Mouse (Mus musculus) CH12F3 (cell line): Measurements from ENCODE around the gene Rab35.

Experiments used
- in situ Hi-C: fragments of 300-500 bp; cut with MboI; formaldehyde crosslinking; loops from 2 replicates; pipeline ENCODE4 v1.14.3; 2020; ENCODE audit warnings: low sequenced_read_pairs

Gene Rab35

DNA sequence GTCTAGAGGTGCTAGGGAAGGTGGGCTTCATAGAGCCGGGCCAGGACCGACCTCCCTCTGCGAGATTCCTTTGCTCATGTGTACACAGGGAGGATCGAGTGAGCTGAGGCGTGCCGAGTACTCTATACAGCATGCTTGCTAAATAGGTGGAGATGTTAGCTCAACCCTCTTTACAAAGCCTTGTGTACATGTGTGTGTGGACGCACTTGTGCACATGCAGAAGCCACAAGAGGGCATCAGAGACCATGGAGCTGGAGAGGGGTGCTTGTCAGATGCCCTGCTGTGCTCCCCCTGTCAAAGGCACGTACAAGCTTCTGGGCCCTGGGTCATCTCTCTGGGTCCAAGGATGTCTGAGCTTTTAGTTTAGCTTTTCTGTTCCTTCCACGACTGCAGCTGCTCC, 12.5 kb downstream of the Rab35 start:
- in situ Hi-C loops = no loop called here

GRCm38 (mm10) chr5:115648876-115649275, 17.2 kb downstream of the Rab35 start:
- in situ Hi-C loops = no loop called here

DNA sequence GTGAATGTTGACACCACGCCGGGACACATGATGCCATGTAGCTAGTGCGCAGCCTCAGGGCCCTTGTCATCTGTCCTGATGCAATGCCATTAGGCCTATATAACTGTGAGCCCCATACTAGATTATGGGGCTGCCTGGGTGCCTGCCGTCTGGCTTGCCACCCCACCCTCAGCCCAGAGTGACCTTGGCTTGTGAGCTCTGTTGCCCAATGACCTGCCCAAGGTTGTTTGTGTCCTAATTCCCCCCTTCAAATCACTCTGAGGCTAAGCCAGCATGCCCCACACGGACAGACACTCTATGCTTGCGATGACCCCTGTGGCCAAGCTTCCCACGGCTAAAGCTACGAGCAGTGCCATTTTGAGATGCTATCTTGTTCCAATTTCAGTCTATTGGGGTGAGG, 18.0 kb downstream of the Rab35 start:
- in situ Hi-C loops = no loop called here

DNA sequence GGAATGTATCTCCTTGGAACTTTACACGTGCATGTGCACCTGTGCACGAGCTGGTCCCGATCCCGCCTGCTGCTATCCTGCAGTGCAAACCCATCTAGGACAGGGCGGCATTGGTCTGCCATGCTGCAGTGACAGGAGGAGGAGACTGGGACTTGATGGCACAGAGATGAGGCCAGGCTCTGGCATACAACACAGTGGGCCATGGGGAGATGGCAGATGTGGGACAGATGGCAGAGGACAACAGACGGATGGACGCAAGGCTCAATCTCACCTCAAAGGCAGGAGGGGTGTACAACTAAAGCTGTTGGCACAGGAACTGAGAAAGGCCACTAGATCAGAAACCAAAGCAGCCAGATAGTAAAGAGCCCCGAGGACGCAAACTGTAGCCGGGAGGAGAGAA, 19.2 kb downstream of the Rab35 start:
- in situ Hi-C loops = no loop called here

GRCm38 (mm10) chr5:115651821-115652220, 20.1 kb downstream of the Rab35 start:
- in situ Hi-C loops = no loop called here

DNA sequence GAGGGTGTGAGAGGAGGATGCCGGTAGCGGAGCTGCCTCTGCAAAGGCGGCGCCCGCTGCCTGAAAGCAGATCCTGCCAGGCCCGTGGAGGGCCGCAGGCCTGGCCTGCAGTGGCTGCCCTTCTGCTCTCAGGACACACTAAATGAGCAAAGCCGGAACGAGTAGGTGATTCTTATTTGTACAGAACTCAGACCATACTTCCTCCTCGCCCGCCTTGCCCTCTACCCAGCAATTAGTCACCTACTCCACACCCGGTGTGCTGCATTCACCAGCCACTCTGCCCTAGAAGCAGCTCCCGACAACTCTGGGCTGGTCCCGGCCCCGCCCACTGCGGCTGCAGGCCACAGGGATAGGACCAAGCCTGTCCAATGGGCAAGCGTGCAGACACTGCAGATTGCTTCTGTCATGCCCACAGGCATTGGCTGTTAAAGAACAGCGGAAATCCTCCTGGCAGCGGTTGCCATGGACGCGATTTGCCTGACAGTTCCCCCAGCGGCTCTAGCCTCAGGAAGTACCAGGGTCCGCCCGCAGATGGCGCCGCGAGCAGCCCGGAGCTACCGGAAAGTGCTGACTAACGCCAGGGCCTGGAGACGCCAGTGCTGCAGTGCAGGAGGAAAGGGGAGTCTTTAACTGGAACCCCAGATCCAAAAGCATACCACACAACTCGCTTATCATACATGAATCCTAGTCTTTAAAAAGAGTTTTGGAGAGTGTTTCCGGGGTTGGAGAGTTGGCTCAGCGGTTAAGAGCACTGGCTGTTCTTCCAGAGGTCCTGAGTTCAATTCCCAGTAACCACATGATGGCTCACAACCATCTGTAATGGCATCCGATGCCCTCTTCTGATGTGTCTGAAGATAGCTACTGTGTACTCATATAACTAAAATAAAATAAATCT, 21.2 kb downstream of the Rab35 start:
- in situ Hi-C loops = no loop called here

- in situ Hi-C loops = no loop called here
Observed at GRCm38 (mm10) chr5:115653776-115654175, 22.1 kb downstream of the Rab35 start.

- in situ Hi-C loops = no loop called here
Observed at GRCm38 (mm10) chr5:115656677-115657076, 25.0 kb downstream of the Rab35 start.

GRCm38 (mm10) chr5:115657234-115657633, 25.5 kb downstream of the Rab35 start:
- in situ Hi-C loops = no loop called here

DNA sequence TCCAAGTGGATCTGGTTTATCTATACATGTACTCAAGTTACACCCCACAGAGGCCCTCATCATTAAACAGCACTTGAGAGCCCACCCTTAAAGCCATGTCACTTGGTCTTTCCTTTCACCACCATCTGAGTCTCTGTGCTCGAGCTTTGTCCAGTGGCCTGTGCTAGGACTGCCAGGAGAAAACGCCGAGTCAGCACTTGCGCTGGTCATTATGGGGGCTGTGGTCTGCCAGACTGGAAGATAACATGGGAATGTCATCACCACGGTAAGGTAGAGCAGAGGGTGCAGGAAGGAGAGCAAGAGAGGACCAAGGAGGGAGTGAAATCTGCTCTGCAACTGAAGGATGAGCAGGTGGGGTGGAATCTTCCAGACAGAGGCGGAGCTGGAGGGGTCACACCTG, 26.6 kb downstream of the Rab35 start:
- in situ Hi-C loops = no loop called here

DNA sequence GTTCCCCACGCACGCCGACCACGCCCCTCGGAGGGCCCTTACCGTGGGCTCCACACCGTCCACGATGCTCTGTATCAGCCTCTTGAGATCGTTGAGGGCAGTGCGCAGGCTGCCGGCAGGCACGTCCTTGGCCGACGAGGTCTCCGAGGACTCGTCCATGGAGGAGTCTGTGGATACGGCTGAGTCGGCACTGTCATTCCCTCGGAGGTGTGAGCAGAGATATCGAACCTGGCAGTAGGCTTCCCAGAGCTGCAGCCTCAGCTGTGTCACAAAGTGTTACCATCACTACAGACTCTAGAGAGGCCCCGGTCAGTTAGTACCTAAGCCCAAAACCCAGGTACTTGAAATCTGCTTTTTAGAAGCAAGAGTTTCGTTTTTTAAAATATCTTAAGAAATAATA, 30.9 kb downstream of the Rab35 start:
- in situ Hi-C loops = no loop called here

DNA sequence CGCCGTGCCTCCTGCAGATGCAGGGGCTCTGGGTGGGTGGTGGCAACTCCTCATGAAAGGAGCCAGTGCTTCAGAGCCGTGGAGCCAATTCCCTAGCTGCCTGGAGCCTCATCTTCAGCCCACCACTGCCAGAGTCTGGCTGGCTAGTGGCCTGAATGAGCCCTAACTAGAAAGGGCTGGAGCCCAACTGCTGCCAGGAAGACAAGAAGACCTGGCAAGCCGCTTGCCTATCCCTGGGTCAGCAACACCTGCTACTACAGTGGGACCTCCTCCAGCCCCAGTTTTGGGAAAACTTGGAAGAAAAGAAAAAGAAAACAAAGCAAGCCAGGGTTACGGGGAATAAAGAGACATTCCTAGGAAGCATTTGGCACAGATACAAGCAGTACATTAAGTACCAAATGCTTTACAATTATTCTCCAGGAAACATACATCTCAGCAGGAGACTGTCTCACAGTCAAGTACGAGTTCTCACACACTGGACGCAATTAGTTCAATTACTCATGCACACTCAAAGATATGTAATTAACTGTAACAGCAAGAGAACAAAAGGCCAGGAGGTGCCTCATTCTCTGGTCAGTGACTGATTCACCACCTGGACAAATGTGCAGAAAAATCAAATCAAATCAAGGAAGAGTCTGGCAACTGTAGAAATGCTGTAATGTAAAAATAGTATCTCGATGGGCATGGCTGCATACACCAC, 34.8 kb downstream of the Rab35 start:
- in situ Hi-C loops = no loop called here

DNA sequence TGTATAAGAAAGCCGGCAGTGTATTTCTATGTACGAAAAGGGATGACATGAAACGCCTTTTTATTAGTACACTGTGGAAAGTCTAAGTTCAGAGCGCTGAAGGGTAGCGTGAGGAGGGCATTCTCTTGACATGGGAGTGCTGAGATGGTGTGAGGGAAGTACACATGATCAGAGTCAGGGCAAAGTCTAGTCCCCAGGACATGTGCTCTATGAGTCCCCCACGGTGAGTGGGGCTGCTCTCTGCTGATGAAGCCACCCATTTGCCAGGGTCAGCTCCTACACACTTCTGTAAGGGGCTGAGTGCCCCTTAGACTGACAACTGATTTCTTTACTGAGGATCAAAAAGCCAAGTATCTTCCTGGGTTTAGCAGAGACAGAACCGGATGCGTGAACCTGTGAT, 35.5 kb downstream of the Rab35 start:
- in situ Hi-C loops = no loop called here

DNA sequence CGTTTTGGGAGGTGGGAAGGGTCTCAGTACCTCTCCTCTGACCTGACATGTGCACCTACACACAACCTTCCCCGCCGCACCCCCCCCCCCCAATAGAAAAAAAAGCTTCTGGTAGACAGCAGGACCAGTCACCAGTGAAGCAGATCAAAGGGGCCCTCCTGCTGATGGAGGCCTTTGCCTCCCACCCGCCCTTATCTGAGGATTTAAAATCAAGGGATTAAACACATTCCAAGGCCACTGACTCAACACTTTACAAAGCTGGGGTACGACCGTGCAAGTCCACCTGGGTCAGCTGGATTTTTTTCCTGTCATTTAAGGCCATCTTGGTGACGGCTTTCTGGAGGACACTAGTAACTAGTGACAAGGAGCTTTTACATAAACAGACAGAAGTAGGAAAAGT, 36.2 kb downstream of the Rab35 start:
- in situ Hi-C loops = no loop called here

GRCm38 (mm10) chr5:115668986-115669385, 37.3 kb downstream of the Rab35 start:
- in situ Hi-C loops = no loop called here

DNA sequence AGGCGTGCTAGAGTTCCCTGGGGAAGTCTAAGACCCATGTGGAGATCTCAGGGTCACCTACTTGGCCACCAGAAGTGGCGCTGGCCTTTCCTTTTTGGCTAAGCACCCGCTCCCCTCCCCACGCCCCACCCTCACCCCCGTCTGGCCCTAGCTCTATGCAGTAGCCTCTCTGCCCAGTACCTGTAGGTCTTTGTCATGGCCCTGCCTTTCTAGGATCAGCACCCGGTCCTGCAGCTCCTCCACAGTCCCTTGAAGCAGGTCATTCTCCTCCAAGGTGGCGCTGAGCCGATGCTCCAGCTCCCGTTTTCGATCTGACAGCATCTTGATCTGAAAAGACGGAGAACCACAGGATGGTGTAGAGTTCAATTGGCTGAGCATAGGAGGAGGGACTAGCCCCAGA, 38.3 kb downstream of the Rab35 start:
- in situ Hi-C loops = no loop called here

GRCm38 (mm10) chr5:115670406-115670805, 38.7 kb downstream of the Rab35 start:
- in situ Hi-C loops = no loop called here

- in situ Hi-C loops = no loop called here
Observed at GRCm38 (mm10) chr5:115671846-115672245, 40.1 kb downstream of the Rab35 start.

GRCm38 (mm10) chr5:115685126-115685525, 53.4 kb downstream of the Rab35 start:
- in situ Hi-C loops = no loop called here

GRCm38 (mm10) chr5:115686716-115687115, 55.0 kb downstream of the Rab35 start:
- in situ Hi-C loops = no loop called here

DNA sequence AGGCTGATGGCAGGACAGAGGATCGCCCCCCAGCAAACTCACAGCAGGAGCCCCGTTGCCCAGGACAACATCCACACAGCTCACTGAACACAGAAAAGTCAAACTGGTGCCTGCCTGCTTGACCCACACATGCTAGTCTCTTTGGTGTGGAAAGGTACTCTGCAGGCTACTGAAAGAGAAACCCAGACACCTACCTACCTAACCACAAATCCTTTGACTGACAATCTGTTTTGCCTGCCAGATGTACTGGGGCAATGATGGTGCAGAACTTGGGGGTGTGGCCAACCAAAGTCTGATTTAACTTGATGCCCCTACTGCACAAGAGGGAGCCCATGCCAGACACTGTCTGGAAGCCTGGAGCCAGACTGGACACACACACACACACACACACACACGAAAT, 61.6 kb downstream of the Rab35 start:
- in situ Hi-C loops = no loop called here

GRCm38 (mm10) chr5:115695191-115695770, 63.6 kb downstream of the Rab35 start:
- in situ Hi-C loops = no loop called here
